Mouse (Mus musculus) limb, embryonic 12.5 days (tissue): ENCODE results near the gene Nt5m. TPM values are rescaled to one million over a fixed set of nuclear protein-coding genes. Genes with fewer than 3 reads are reported as not detected.
A peak's percentile ranks its signal among the peaks of the same experiment; 100 is the strongest.

Experiments
- ATAC-seq: fragments of 200-750 bp; cut with Nextera tagmentation; 2 replicates; pipeline ENCODE4 v1.8.0; 2017; ENCODE audit warnings: low read depth, moderate TSS enrichment; ENCODE audit not compliant: insufficient number of reproducible peaks, insufficient read depth, low FRiP score, low TSS enrichment
- H3K27ac ChIP-seq: fragments of 300-500 bp; sonication (generic); 2 replicates; pipeline ENCODE4 v1.5.1; 2016; ENCODE audit warnings: mild to moderate bottlenecking, moderate library complexity
- H3K27me3 ChIP-seq: fragments of 300-500 bp; sonication (generic); 2 replicates; pipeline ENCODE4 v1.6.1; 2016; ENCODE audit warnings: mild to moderate bottlenecking, moderate library complexity
- H3K36me3 ChIP-seq: fragments of 300-500 bp; sonication (generic); 2 replicates; pipeline ENCODE4 v1.6.1; 2016; ENCODE audit warnings: mild to moderate bottlenecking, moderate library complexity
- H3K4me1 ChIP-seq: fragments of 300-500 bp; sonication (generic); replicated peaks from 2 replicates; pipeline ENCODE4 v1.6.1; 2016
- H3K4me2 ChIP-seq: fragments of 300-500 bp; sonication (generic); 2 replicates; pipeline ENCODE4 v1.6.1; 2016; ENCODE audit warnings: mild to moderate bottlenecking, moderate library complexity
- H3K4me3 ChIP-seq: fragments of 300-500 bp; sonication (generic); replicated peaks from 2 replicates; pipeline ENCODE4 v1.5.1; 2016; ENCODE audit warnings: mild to moderate bottlenecking
- H3K9ac ChIP-seq: fragments of 300-500 bp; sonication (generic); replicated peaks from 2 replicates; pipeline ENCODE4 v1.6.1; 2016; ENCODE audit warnings: mild to moderate bottlenecking, moderate library complexity
- H3K9me3 ChIP-seq: fragments of 300-500 bp; sonication (generic); 2 replicates; pipeline ENCODE4 v1.6.1; 2016; ENCODE audit warnings: mild to moderate bottlenecking, moderate library complexity
- WGBS: fragments of 180-500 bp; shearing (Covaris S2); methylation state at CpG from one replicate; pipeline ENCODE4 v1.1.7; 2016; 5-methylcytosine and 5-hydroxymethylcytosine counted together
- polyA plus RNA-seq: library from polyadenylated mRNA; unstranded; fragments of >200 nt; fragmentation: Nextera tagmentation; extraction: Ambion mirVana; gene quantifications from 2 replicates; pipeline ENCODE4 v1.2.1, GENCODE M21; 2016

Gene Nt5m
- polyA plus RNA-seq, 1 experiment from 2014 or later = 39.8 TPM

GRCm38 (mm10) chr11:59906521-59907123, 67.4 kb downstream of the Nt5m start:
- no peaks in the 10 kb centered on the region for H3K9me3 ChIP-seq
- no peak overlapping the region for H3K9ac ChIP-seq
- whole genome bisulfite sequencing = 83% methylated on average over 6 of the region's 6 CpGs
- no peaks in the 10 kb centered on the region for H3K27me3 ChIP-seq
- peaks cover 4% of the 10 kb centered on the region; the same call in 1 of the 2 replicates for H3K4me1 ChIP-seq
- no peak for ATAC-seq
- no peak overlapping the region for H3K4me3 ChIP-seq
- no peak overlapping the region for H3K4me2 ChIP-seq
- H3K36me3 ChIP-seq = no peaks in the 10 kb centered on the region
- H3K27ac ChIP-seq = no peak overlapping the region

- 62% methylated on average over 3 of the region's 3 CpGs for WGBS
- no peaks in the 10 kb centered on the region for H3K9me3 ChIP-seq
These were observed 69.2 kb downstream of the Nt5m start for GRCm38 (mm10) chr11:59908446-59908845.

GRCm38 (mm10) chr11:59910586-59910985, 71.3 kb downstream of the Nt5m start:
- H3K36me3 ChIP-seq = no peaks in the 10 kb centered on the region
- no peaks in the 10 kb centered on the region for H3K9me3 ChIP-seq
- ATAC-seq = no peak
- peaks cover 10% of the 10 kb centered on the region; the same call in 1 of the 2 replicates for H3K4me1 ChIP-seq
- no peaks in the 10 kb centered on the region for H3K27me3 ChIP-seq
- H3K4me3 ChIP-seq = no peak overlapping the region
- H3K9ac ChIP-seq = no peak overlapping the region
- H3K27ac ChIP-seq = no peak overlapping the region
- no peak overlapping the region for H3K4me2 ChIP-seq

More at GRCm38 (mm10) chr11:59908446-59908845, 69.2 kb downstream of the Nt5m start:
- peaks cover 5% of the 10 kb centered on the region; the same call in 1 of the 2 replicates for H3K4me1 ChIP-seq
- no peak overlapping the region for H3K27ac ChIP-seq
- no peak overlapping the region for H3K9ac ChIP-seq
- no peak for ATAC-seq
- no peak overlapping the region for H3K4me2 ChIP-seq
- H3K27me3 ChIP-seq = no peaks in the 10 kb centered on the region
- H3K36me3 ChIP-seq = no peaks in the 10 kb centered on the region
- no peak overlapping the region for H3K4me3 ChIP-seq

GRCm38 (mm10) chr11:59911523-59911922, 72.3 kb downstream of the Nt5m start:
- Histone ChIP-seq H3K27ac (no peak overlapping the region), H3K9me3 (no peaks in the 10 kb centered on the region), H3K4me3 (no peak overlapping the region), H3K36me3 (no peaks in the 10 kb centered on the region), H3K9ac (no peak overlapping the region), H3K4me1 (peaks cover 10% of the 10 kb centered on the region; the same call in 1 of the 2 replicates), H3K4me2 (no peak overlapping the region), H3K27me3 (no peaks in the 10 kb centered on the region)
- WGBS = 90% methylated on average over 1 of the region's 1 CpGs
- no peak for ATAC-seq

GRCm38 (mm10) chr11:59913702-59914101, 74.5 kb downstream of the Nt5m start:
- H3K4me2 ChIP-seq = no peak overlapping the region
- no peaks in the 10 kb centered on the region; the same call in 1 of the 2 replicates for H3K27me3 ChIP-seq
- H3K27ac ChIP-seq = no peak overlapping the region
- no peak overlapping the region for H3K4me3 ChIP-seq
- 76% methylated on average over 4 of the region's 4 CpGs for WGBS
- no peak for ATAC-seq
- H3K36me3 ChIP-seq = no peaks in the 10 kb centered on the region
- H3K9me3 ChIP-seq = no peaks in the 10 kb centered on the region
- H3K4me1 ChIP-seq = 0 out of 2 replicates have a peak, but pooled peaks cover 5% of the 10 kb centered on the region
- H3K9ac ChIP-seq = no peak overlapping the region

- Histone ChIP-seq H3K27me3 (peaks cover 4% of the 10 kb centered on the region; the same call in 1 of the 2 replicates), H3K9me3 (no peaks in the 10 kb centered on the region), H3K27ac (no peak overlapping the region), H3K36me3 (no peaks in the 10 kb centered on the region), H3K4me2 (no peak overlapping the region), H3K4me1 (0 out of 2 replicates have a peak, but pooled peaks cover 9% of the 10 kb centered on the region), H3K9ac (no peak overlapping the region), H3K4me3 (no peak overlapping the region)
- 73% methylated on average over 4 of the region's 4 CpGs for WGBS
- ATAC-seq = no peak
These were observed 78.8 kb downstream of the Nt5m start for GRCm38 (mm10) chr11:59918014-59918413.

GRCm38 (mm10) chr11:59919401-59919800, 80.2 kb downstream of the Nt5m start:
- H3K36me3 ChIP-seq = no peaks in the 10 kb centered on the region
- ATAC-seq = no peak
- H3K4me1 ChIP-seq = 0 out of 2 replicates have a peak, but pooled peaks cover 4% of the 10 kb centered on the region
- no peak overlapping the region for H3K27ac ChIP-seq
- no peak overlapping the region for H3K4me2 ChIP-seq
- H3K27me3 ChIP-seq = peaks cover 4% of the 10 kb centered on the region; the same call in 1 of the 2 replicates
- no peak overlapping the region for H3K9ac ChIP-seq
- WGBS = 79% methylated on average over 3 of the region's 3 CpGs
- H3K4me3 ChIP-seq = no peak overlapping the region
- H3K9me3 ChIP-seq = no peaks in the 10 kb centered on the region

GRCm38 (mm10) chr11:59920331-59920730, 81.1 kb downstream of the Nt5m start:
- no peaks in the 10 kb centered on the region for H3K9me3 ChIP-seq
- H3K4me3 ChIP-seq = no peak overlapping the region
- no peak overlapping the region for H3K9ac ChIP-seq
- 0 out of 2 replicates have a peak, but pooled peaks cover 4% of the 10 kb centered on the region for H3K4me1 ChIP-seq
- 75% methylated on average over 5 of the region's 5 CpGs for WGBS
- H3K36me3 ChIP-seq = no peaks in the 10 kb centered on the region
- peaks cover 4% of the 10 kb centered on the region; the same call in 1 of the 2 replicates for H3K27me3 ChIP-seq
- H3K4me2 ChIP-seq = no peak overlapping the region
- no peak for ATAC-seq
- H3K27ac ChIP-seq = no peak overlapping the region

- Histone ChIP-seq H3K36me3 (no peaks in the 10 kb centered on the region), H3K27ac (no peak overlapping the region), H3K4me2 (no peak overlapping the region; the same call in 1 of the 2 replicates), H3K4me3 (no peak overlapping the region), H3K4me1 (0 out of 2 replicates have a peak, but pooled peaks cover 4% of the 10 kb centered on the region), H3K9me3 (no peaks in the 10 kb centered on the region), H3K9ac (0 out of 2 replicates have a peak overlapping the region, but pooled peaks have one; percentile 18), H3K27me3 (peaks cover 4% of the 10 kb centered on the region; the same call in 1 of the 2 replicates)
- WGBS = 6% methylated on average over 7 of the region's 7 CpGs
- no peak for ATAC-seq
These were observed 82.0 kb downstream of the Nt5m start for GRCm38 (mm10) chr11:59921265-59921664.

GRCm38 (mm10) chr11:59930031-59930430, 90.8 kb downstream of the Nt5m start:
- Histone ChIP-seq H3K4me2 (no peak overlapping the region), H3K27me3 (peaks cover 6% of the 10 kb centered on the region), H3K36me3 (no peaks in the 10 kb centered on the region), H3K4me3 (no peak overlapping the region), H3K4me1 (0 out of 2 replicates have a peak, but pooled peaks cover 5% of the 10 kb centered on the region), H3K9ac (no peak overlapping the region), H3K9me3 (no peaks in the 10 kb centered on the region), H3K27ac (no peak overlapping the region)
- 48% methylated on average over 4 of the region's 4 CpGs for WGBS
- ATAC-seq = no peak
